Mouse (Mus musculus): ENCODE data around the gene 1600014C23Rik.

DNA sequence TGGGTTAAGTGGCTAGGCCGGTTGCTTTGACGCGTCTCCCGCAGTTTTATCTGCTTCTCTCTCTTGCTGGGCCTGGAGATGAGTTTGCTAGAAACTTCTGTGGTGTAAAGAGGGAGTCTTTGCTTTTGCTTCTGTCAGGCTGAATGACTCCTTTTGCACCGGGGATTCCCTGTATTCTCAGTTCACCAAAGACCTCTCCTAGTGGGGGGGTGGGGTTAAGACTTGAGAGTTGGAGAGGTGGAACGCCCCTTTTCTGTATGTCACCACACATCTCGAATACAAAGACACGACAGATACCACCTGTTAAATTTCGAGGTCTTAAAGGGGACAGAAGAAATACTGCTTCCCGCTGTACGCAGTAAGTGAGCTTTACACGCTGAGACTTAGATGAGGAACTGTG, 46.9 kb downstream of the 1600014C23Rik start, which contains the start of gene Tmem63b:
- TF ChIP-seq CTCF (IDR thresholded peaks at IDR 0.05; ENCODE audit: extremely low read depth, insufficient read depth, insufficient read length, insufficient replicate concordance) = no peak
- TF ChIP-seq POLR2A (IDR thresholded peaks at IDR 0.05; ENCODE audit: low read depth, low read length) = no peak

Measured in spleen, adult 2 months (tissue).